Mouse (Mus musculus): ENCODE measurements around the gene March1.

GRCm38 (mm10) chr8:66476880-66477279 is 859.2 kb downstream of the March1 start:
- no peak for TF ChIP-seq EP300 (IDR thresholded peaks at IDR 0.05; ENCODE audit: low read depth in 1 of 2, low read length in 2 of 2)
- TF ChIP-seq POLR2AphosphoS5 (IDR thresholded peaks at IDR 0.05; ENCODE audit: borderline replicate concordance, low read depth, low read length): no peak
- TF ChIP-seq CTCF (IDR thresholded peaks at IDR 0.05 in 2 of 3, conservative IDR thresholded peaks at IDR 0.05 in 1 of 3; ENCODE audit: control insufficient read depth in 1 of 3, insufficient read depth in 1 of 3, low read depth in 2 of 3, low read length in 3 of 3, poor library complexity in 1 of 3, severe bottlenecking in 1 of 3): no peak

Data from MEL (cell line).